Mouse (Mus musculus) stomach, embryonic 14.5 days (tissue): ENCODE measurements around the gene Nek3. TPM values are rescaled to one million over a fixed set of nuclear protein-coding genes. Genes with fewer than 3 reads are reported as not detected.

Experiments
- ATAC-seq: fragments of 200-750 bp; cut with Nextera tagmentation; 2 replicates; pipeline ENCODE4 v1.8.0; 2017; ENCODE audit warnings: low read depth, moderate TSS enrichment; ENCODE audit not compliant: insufficient number of reproducible peaks, insufficient read depth, low FRiP score
- H3K27ac ChIP-seq: fragments of 300-500 bp; sonication (generic); 2 replicates; pipeline ENCODE4 v1.5.1; 2014; ENCODE audit warnings: mild to moderate bottlenecking, low read length, moderate library complexity, mixed read lengths
- H3K27me3 ChIP-seq: fragments of 300-500 bp; sonication (generic); 2 replicates; pipeline ENCODE4 v1.6.1; 2014; ENCODE audit warnings: low read length, control low read depth, mixed read lengths; ENCODE audit not compliant: control insufficient read depth, insufficient read depth
- H3K36me3 ChIP-seq: fragments of 300-500 bp; sonication (generic); 2 replicates; pipeline ENCODE4 v1.6.1; 2014; ENCODE audit warnings: mild to moderate bottlenecking, control low read depth, low read length, moderate library complexity, mixed read lengths; ENCODE audit not compliant: control insufficient read depth, insufficient read depth
- H3K4me1 ChIP-seq: fragments of 300-500 bp; sonication (generic); 2 replicates; pipeline ENCODE4 v1.6.1; 2014; ENCODE audit warnings: low read length, control low read depth, mixed read lengths; ENCODE audit not compliant: control insufficient read depth, insufficient read depth
- H3K4me2 ChIP-seq: fragments of 300-500 bp; sonication (generic); replicated peaks from 2 replicates; pipeline ENCODE4 v1.6.1; 2014; ENCODE audit warnings: low read depth, low read length, control low read depth
- H3K4me3 ChIP-seq: fragments of 300-500 bp; sonication (generic); 2 replicates; pipeline ENCODE4 v1.5.1; 2014; ENCODE audit warnings: low read depth, low read length, control low read depth
- H3K9ac ChIP-seq: fragments of 300-500 bp; sonication (generic); replicated peaks from 2 replicates; pipeline ENCODE4 v1.6.1; 2014; ENCODE audit warnings: low read depth, mild to moderate bottlenecking, control low read depth, low read length, moderate library complexity, mixed read lengths
- H3K9me3 ChIP-seq: fragments of 300-500 bp; sonication (generic); 2 replicates; pipeline ENCODE4 v1.6.1; 2016; ENCODE audit warnings: low read depth, low read length, control low read depth; ENCODE audit not compliant: control insufficient read depth
- WGBS: fragments of 180-500 bp; shearing (Covaris S2); extraction: QIAGEN DNeasy Blood & Tissue Kit; methylation state at CpG from one replicate; pipeline ENCODE4 v1.1.7; 2014; 5-methylcytosine and 5-hydroxymethylcytosine counted together
- polyA plus RNA-seq: library from polyadenylated mRNA; unstranded; fragments of >200 nt; fragmentation: Nextera tagmentation; extraction: Ambion mirVana; gene quantifications from 2 replicates; pipeline ENCODE4 v1.2.1, GENCODE M21; 2014

The Nek3 gene
- polyA plus RNA-seq, 1 experiment from 2014 or later: 10.7 TPM

DNA sequence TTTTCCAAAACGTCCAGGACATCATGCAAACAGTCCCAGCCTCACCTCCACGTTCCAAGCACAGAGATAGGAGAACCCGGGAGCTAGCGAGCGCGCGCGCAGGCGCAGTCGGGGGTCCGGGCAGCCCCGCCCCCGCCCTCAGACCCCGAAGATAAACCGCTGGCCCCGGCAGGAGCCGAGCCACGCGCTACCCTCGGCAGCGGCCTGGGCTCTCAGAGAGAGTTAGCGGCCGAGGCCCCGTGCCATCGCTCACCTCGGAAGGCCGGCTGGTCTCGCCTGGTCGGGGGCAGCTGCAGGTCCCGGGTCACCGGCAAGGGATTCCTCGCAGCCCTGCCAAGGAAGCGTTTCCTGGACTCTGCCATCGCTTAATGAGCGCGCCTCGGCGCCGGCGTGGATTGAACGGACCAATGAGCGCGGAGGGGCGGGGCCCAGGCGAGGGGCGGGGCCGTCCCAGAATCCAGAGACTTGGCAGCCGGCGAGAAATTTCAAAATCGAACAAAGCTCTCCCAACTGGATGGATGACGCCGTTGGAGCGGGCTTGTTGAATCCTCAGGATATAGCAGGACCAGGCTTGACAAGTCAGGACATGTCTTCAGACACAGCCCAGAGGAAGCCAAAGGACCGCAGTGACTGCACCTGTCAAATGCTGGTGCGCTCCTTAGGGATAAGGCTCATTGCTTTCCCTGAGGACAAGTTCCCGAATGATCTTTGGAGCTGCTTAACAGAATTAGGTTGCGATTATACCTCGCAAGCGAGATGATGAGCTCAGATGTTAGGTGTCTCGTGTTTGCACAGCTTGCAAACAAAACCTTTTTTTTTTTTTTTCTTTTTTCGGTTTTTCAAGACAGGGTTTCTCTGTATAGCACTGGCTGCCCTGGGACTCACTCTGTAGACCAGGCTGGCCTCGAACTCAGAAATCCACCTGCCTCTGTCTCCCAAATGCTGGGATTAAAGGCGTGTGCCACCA lies 19.5 kb upstream of the Nek3 start, which contains the start of gene Ckap2:
Ckap2 (minus strand) TSS at position 389 of the 967 bp plus-strand sequence.
- H3K4me1 ChIP-seq: peaks cover 15% of the 10 kb centered on the region
- no peaks in the 10 kb centered on the region for H3K27me3 ChIP-seq
- H3K4me3 ChIP-seq: peak within 1 kb of the TSS; percentile 74
- WGBS: 3% methylated on average over 63 of the region's 63 CpGs
- H3K36me3 ChIP-seq: no peaks in the 10 kb centered on the region
- peak; percentile 95 for ATAC-seq
- H3K9me3 ChIP-seq: no peaks in the 10 kb centered on the region
- peak within 1 kb of the TSS; percentile 49 for H3K9ac ChIP-seq
- peak within 1 kb of the TSS; percentile 64 for H3K4me2 ChIP-seq
- peak within 1 kb of the TSS; percentile 83; the same call in 1 of the 2 replicates for H3K27ac ChIP-seq

DNA sequence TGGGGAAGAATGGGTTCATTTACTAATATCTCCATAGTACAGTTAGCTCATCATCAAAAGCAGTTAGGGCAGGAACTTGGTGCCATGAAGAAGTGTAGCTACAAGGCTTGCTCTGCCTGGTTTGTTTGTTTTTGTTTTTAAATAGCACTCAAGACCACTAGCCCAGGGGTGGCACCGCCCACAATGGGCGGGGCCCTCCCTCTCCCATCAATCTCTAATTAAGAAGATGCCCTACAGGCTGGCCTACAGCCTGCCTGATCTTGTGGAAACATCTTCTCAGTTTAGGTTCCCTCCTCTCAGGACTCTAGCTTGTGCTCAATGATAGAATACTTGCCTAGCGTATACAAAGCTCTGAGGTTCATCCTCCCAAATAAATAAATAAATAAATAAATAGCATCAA lies 18.6 kb upstream of the Nek3 start:
- Histone ChIP-seq H3K4me3 (peak overlapping the region; percentile 74), H3K4me2 (peak overlapping the region; percentile 64), H3K36me3 (no peaks in the 10 kb centered on the region), H3K9ac (no peak overlapping the region), H3K27ac (peak overlapping the region; percentile 83; the same call in 1 of the 2 replicates), H3K9me3 (no peaks in the 10 kb centered on the region), H3K4me1 (peaks cover 15% of the 10 kb centered on the region), H3K27me3 (no peaks in the 10 kb centered on the region)
- peak; percentile 57; the same call in 1 of the 2 replicates for ATAC-seq
- 2% methylated on average over 3 of the region's 3 CpGs for WGBS

DNA sequence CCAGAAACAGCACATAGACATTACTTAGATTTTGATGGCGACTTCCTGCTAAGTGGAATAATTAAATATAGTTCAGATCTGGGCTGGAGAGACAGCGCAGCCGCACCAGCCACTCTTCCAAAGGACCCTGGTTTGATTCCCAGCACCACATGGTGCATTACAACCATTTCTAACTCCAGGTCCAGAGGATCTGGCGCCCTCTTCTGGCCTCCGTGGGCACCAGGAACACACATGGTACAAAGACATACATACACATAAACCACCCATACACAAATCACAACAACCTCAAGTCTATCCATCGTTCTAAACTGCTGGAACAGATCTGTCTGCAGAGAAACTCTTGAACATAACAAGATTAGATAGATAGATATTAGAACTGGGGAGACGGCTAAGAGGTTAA lies 9.7 kb upstream of the Nek3 start:
- H3K9ac ChIP-seq: no peak overlapping the region
- WGBS: 99% methylated on average over 7 of the region's 7 CpGs
- H3K36me3 ChIP-seq: peaks cover 34% of the 10 kb centered on the region; the same call in 1 of the 2 replicates
- H3K4me1 ChIP-seq: no peaks in the 10 kb centered on the region
- no peak overlapping the region for H3K27ac ChIP-seq
- no peak overlapping the region for H3K4me2 ChIP-seq
- ATAC-seq: no peak
- no peaks in the 10 kb centered on the region for H3K27me3 ChIP-seq
- H3K4me3 ChIP-seq: no peak overlapping the region
- H3K9me3 ChIP-seq: no peaks in the 10 kb centered on the region

DNA sequence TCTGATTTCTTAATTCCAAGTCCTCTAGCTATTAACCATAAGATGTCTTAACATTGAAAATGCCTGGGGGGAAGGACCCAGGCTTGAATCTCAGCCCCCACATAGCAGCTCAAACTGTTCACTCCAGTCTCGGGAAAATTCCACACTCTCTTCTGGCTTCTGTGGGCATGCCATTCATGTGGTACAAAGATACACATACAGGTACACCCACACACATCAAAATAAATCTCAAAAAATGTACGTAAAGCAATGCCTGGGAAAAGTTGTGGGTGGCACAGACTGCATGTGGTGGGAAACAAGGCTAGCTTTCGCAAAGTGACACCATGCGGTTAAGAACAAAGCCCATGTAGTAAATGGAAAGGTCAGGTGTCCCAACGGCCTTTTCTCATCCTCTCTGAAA lies 2.9 kb upstream of the Nek3 start:
- peaks cover 24% of the 10 kb centered on the region; the same call in 1 of the 2 replicates for H3K36me3 ChIP-seq
- no peak for ATAC-seq
- no peaks in the 10 kb centered on the region for H3K9me3 ChIP-seq
- no peak overlapping the region for H3K4me2 ChIP-seq
- no peak overlapping the region for H3K4me3 ChIP-seq
- no peak overlapping the region for H3K9ac ChIP-seq
- H3K27me3 ChIP-seq: no peaks in the 10 kb centered on the region
- no peak overlapping the region for H3K27ac ChIP-seq
- H3K4me1 ChIP-seq: peaks cover 5% of the 10 kb centered on the region; the same call in 1 of the 2 replicates
- WGBS: 95% methylated on average over 5 of the region's 5 CpGs

DNA sequence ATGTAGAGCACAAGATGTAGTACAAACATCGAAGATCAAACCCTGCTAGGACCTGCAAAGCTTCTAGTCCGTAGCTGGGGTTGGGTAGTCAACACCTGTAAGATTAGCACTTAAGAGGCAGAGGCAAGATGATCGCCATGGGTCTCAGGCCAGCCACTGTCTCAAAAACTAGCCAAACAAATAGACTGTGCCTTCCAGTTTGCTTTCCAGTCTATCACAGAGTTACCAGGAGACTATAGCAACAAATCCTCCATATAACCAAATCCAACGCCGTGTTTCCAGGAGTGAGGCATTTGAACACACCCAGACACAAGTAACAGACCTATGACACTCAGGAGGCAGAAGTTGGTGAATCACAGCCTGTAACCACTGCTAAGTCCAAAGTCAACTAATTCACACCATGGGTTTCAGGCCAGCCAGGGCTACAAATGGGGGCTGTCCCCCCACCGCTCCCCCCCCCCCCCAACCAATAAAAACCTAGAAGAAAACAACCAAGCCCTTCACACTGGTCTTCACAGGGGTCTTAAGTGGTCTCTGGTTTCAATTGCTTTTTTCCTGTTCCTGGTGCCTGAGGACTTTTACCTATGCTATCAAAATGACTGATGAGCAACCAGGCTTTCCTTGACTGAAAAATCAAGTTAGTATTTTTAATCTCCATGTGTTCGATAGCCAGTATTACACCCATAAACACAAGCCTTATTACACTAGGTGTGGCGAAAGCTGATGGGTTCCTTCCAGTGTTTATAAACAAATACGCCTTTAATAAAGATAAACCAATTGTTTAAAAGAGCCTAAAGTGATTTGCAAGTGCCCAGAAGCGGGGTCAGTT lies 770 bp downstream of the Nek3 start:
- H3K36me3 ChIP-seq: peaks cover 17% of the 10 kb centered on the region; the same call in 1 of the 2 replicates
- H3K9me3 ChIP-seq: no peaks in the 10 kb centered on the region
- H3K27me3 ChIP-seq: no peaks in the 10 kb centered on the region
- peak overlapping the region; percentile 47 for H3K4me2 ChIP-seq
- H3K4me3 ChIP-seq: peak overlapping the region; percentile 50
- 45% methylated on average over 10 of the region's 10 CpGs for WGBS
- H3K9ac ChIP-seq: no peak overlapping the region; the same call in 1 of the 2 replicates
- H3K4me1 ChIP-seq: peaks cover 5% of the 10 kb centered on the region; the same call in 1 of the 2 replicates
- H3K27ac ChIP-seq: 0 out of 2 replicates have a peak overlapping the region, but pooled peaks have one; percentile 27
- peak; percentile 15; the same call in 1 of the 2 replicates for ATAC-seq

DNA sequence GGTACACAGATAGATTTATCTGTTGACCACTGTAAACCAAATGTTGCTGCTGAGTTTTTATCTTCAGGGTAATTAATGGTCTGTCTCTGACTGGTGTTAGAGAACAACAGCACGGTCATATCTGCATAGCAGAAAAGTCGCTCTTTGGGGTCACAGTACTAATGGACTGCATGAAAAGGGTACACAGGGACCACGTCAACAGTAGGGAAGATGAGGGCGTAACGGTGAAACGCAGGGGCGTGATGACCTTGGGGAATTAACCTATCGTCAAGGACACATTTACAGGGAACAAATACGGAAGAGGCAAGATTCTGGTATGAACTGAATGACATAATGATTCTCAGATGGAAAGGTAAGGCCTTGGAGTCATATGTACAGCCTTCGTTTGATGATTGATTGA lies 1.8 kb downstream of the Nek3 start:
- H3K4me2 ChIP-seq: no peak overlapping the region
- no peak overlapping the region for H3K4me3 ChIP-seq
- no peaks in the 10 kb centered on the region for H3K27me3 ChIP-seq
- peaks cover 16% of the 10 kb centered on the region; the same call in 1 of the 2 replicates for H3K36me3 ChIP-seq
- H3K4me1 ChIP-seq: peaks cover 5% of the 10 kb centered on the region; the same call in 1 of the 2 replicates
- no peaks in the 10 kb centered on the region for H3K9me3 ChIP-seq
- H3K9ac ChIP-seq: no peak overlapping the region
- H3K27ac ChIP-seq: no peak overlapping the region
- 81% methylated on average over 10 of the region's 10 CpGs for WGBS
- no peak for ATAC-seq

DNA sequence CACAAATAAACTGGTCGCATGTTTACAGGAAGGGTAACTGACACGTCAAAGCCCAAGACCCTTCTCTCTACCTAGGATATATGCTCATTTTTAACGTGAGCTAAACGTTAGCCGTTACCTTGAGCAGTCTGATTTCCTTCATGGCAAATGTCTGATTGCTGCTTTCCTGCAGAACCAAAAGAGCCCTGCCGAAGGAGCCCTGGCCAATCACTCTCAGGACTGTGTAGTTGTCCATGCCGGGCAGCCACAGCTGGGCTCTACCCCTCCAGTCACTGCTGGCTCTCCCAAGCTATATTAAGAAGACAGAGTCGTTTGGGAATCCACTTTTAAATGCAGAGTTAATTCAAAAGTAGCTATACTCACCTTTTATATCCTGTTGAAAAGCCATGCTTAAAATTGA lies 4.0 kb downstream of the Nek3 start:
- no peak overlapping the region for H3K27ac ChIP-seq
- H3K4me2 ChIP-seq: no peak overlapping the region
- H3K9me3 ChIP-seq: no peaks in the 10 kb centered on the region
- H3K36me3 ChIP-seq: no peaks in the 10 kb centered on the region
- ATAC-seq: no peak
- no peak overlapping the region for H3K4me3 ChIP-seq
- H3K9ac ChIP-seq: no peak overlapping the region
- WGBS: 76% methylated on average over 8 of the region's 8 CpGs
- H3K27me3 ChIP-seq: no peaks in the 10 kb centered on the region
- H3K4me1 ChIP-seq: peaks cover 5% of the 10 kb centered on the region; the same call in 1 of the 2 replicates

DNA sequence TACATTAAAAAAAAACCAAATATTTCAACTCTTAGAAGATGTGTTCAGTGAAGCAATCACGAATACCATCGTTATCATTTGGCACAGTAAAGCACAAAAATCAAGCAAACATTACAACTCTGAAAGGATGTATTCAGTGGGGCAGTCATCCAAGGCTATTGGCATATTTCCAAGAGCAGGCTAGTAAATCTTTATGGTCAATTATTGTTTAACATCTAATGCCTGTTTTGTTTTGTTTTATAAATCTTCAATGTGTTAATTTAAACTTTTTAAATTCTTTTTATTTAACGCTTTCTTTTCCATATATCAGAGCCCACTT lies 15.9 kb downstream of the Nek3 start:
- WGBS: 60% methylated on average over 3 of the region's 3 CpGs
- no peaks in the 10 kb centered on the region for H3K9me3 ChIP-seq
- H3K27me3 ChIP-seq: no peaks in the 10 kb centered on the region
- ATAC-seq: no peak
- no peak overlapping the region for H3K4me3 ChIP-seq
- no peaks in the 10 kb centered on the region for H3K36me3 ChIP-seq
- H3K4me1 ChIP-seq: 0 out of 2 replicates have a peak, but pooled peaks cover 3% of the 10 kb centered on the region
- H3K9ac ChIP-seq: no peak overlapping the region
- no peak overlapping the region for H3K4me2 ChIP-seq
- no peak overlapping the region for H3K27ac ChIP-seq
